Mouse (Mus musculus): Measurements from ENCODE around the gene Fhit. TPM values are rescaled to one million over a fixed set of nuclear protein-coding genes. Genes with fewer than 3 reads are reported as not detected.

Fhit gene
- total and polyA plus RNA-seq, 2 experiments from 2014 or later, result 9.9 to 11.8 TPM

- H3K4me3 ChIP-seq (ENCODE audit: low read depth, low read length), result no peak overlapping the region
- H3K9ac ChIP-seq (replicated peaks; ENCODE audit: low read length, poor library complexity, severe bottlenecking), result no peak overlapping the region
- no peaks in the 10 kb centered on the region for H3K27me3 ChIP-seq (ENCODE audit: insufficient read depth, low read length)
- ATAC-seq (ENCODE audit: low FRiP score), result 0 out of 2 replicates have a peak, but pooled peaks have one; percentile 47
- no peaks in the 10 kb centered on the region for H3K4me1 ChIP-seq (ENCODE audit: insufficient read depth, low read length)
- DNase-seq (ENCODE audit: low spot score), result no peak
- no peak for TF ChIP-seq CTCF (IDR thresholded peaks at IDR 0.05)
- no peak overlapping the region for H3K27ac ChIP-seq (ENCODE audit: low read depth, low read length)
- no peaks in the 10 kb centered on the region for H3K9me3 ChIP-seq (ENCODE audit: low read length)
- no peak overlapping the region for H3K4me2 ChIP-seq (ENCODE audit: low read depth, low read length, poor library complexity, severe bottlenecking)
- H3K36me3 ChIP-seq (ENCODE audit: insufficient read depth, low read length), result no peaks in the 10 kb centered on the region
- WGBS, result 13% methylated on average over 1 of the region's 1 CpGs
Measured at GRCm38 (mm10) chr14:10882759-10883158, 279.1 kb downstream of the Fhit start.

GRCm38 (mm10) chr14:10880749-10881148 lies 281.1 kb downstream of the Fhit start:
- WGBS, result 79% methylated on average over 2 of the region's 2 CpGs
- Histone ChIP-seq H3K36me3 (ENCODE audit: insufficient read depth, low read length) (no peaks in the 10 kb centered on the region), H3K4me3 (ENCODE audit: low read depth, low read length) (no peak overlapping the region), H3K4me2 (ENCODE audit: low read depth, low read length, poor library complexity, severe bottlenecking) (no peak overlapping the region), H3K9ac (replicated peaks; ENCODE audit: low read length, poor library complexity, severe bottlenecking) (no peak overlapping the region), H3K27me3 (ENCODE audit: insufficient read depth, low read length) (no peaks in the 10 kb centered on the region), H3K27ac (ENCODE audit: low read depth, low read length) (no peak overlapping the region), H3K9me3 (ENCODE audit: low read length) (no peaks in the 10 kb centered on the region), H3K4me1 (ENCODE audit: insufficient read depth, low read length) (no peaks in the 10 kb centered on the region)
- no peak for TF ChIP-seq CTCF (IDR thresholded peaks at IDR 0.05)
- DNase-seq (ENCODE audit: low spot score), result no peak
- no peak for ATAC-seq (ENCODE audit: low FRiP score)

GRCm38 (mm10) chr14:10874595-10875372 lies 287.1 kb downstream of the Fhit start:
- no peak overlapping the region for H3K27ac ChIP-seq (ENCODE audit: low read depth, low read length)
- 88% methylated on average over 3 of the region's 3 CpGs for WGBS
- no peak for DNase-seq (ENCODE audit: low spot score)
- H3K4me1 ChIP-seq (ENCODE audit: insufficient read depth, low read length), result no peaks in the 10 kb centered on the region
- no peaks in the 10 kb centered on the region for H3K27me3 ChIP-seq (ENCODE audit: insufficient read depth, low read length)
- no peak for TF ChIP-seq CTCF (IDR thresholded peaks at IDR 0.05)
- no peak overlapping the region for H3K4me2 ChIP-seq (ENCODE audit: low read depth, low read length, poor library complexity, severe bottlenecking)
- H3K9ac ChIP-seq (replicated peaks; ENCODE audit: low read length, poor library complexity, severe bottlenecking), result no peak overlapping the region
- H3K4me3 ChIP-seq (ENCODE audit: low read depth, low read length), result no peak overlapping the region
- ATAC-seq (ENCODE audit: low FRiP score), result no peak
- no peaks in the 10 kb centered on the region for H3K36me3 ChIP-seq (ENCODE audit: insufficient read depth, low read length)
- H3K9me3 ChIP-seq (ENCODE audit: low read length), result no peaks in the 10 kb centered on the region

- WGBS, result 71% methylated on average over 3 of the region's 3 CpGs
- ATAC-seq (ENCODE audit: low FRiP score), result no peak
Measured at GRCm38 (mm10) chr14:10857606-10858005, 304.2 kb downstream of the Fhit start.

GRCm38 (mm10) chr14:10851936-10852335 lies 309.9 kb downstream of the Fhit start:
- Histone ChIP-seq H3K9me3 (ENCODE audit: low read length) (no peaks in the 10 kb centered on the region), H3K27ac (ENCODE audit: low read depth, low read length) (no peak overlapping the region), H3K4me3 (ENCODE audit: low read depth, low read length) (no peak overlapping the region), H3K4me1 (ENCODE audit: insufficient read depth, low read length) (no peaks in the 10 kb centered on the region), H3K9ac (replicated peaks; ENCODE audit: low read length, poor library complexity, severe bottlenecking) (no peak overlapping the region), H3K4me2 (ENCODE audit: low read depth, low read length, poor library complexity, severe bottlenecking) (no peak overlapping the region), H3K36me3 (ENCODE audit: insufficient read depth, low read length) (no peaks in the 10 kb centered on the region), H3K27me3 (ENCODE audit: insufficient read depth, low read length) (no peaks in the 10 kb centered on the region)
- no peak for TF ChIP-seq CTCF (IDR thresholded peaks at IDR 0.05)
- ATAC-seq (ENCODE audit: low FRiP score), result no peak
- no peak for DNase-seq (ENCODE audit: low spot score)
- WGBS, result 65% methylated on average over 1 of the region's 1 CpGs

More at GRCm38 (mm10) chr14:10857606-10858005, 304.2 kb downstream of the Fhit start:
- H3K4me1 ChIP-seq (ENCODE audit: insufficient read depth, low read length), result no peaks in the 10 kb centered on the region
- no peak overlapping the region for H3K9ac ChIP-seq (replicated peaks; ENCODE audit: low read length, poor library complexity, severe bottlenecking)
- H3K36me3 ChIP-seq (ENCODE audit: insufficient read depth, low read length), result no peaks in the 10 kb centered on the region
- H3K27me3 ChIP-seq (ENCODE audit: insufficient read depth, low read length), result no peaks in the 10 kb centered on the region
- no peak for DNase-seq (ENCODE audit: low spot score)
- no peak overlapping the region for H3K4me3 ChIP-seq (ENCODE audit: low read depth, low read length)
- no peaks in the 10 kb centered on the region for H3K9me3 ChIP-seq (ENCODE audit: low read length)
- TF ChIP-seq CTCF (IDR thresholded peaks at IDR 0.05), result no peak
- H3K4me2 ChIP-seq (ENCODE audit: low read depth, low read length, poor library complexity, severe bottlenecking), result no peak overlapping the region
- no peak overlapping the region for H3K27ac ChIP-seq (ENCODE audit: low read depth, low read length)

GRCm38 (mm10) chr14:10836001-10836400 lies 325.8 kb downstream of the Fhit start:
- Histone ChIP-seq H3K27me3 (ENCODE audit: insufficient read depth, low read length) (no peaks in the 10 kb centered on the region), H3K9me3 (ENCODE audit: low read length) (no peaks in the 10 kb centered on the region), H3K4me2 (ENCODE audit: low read depth, low read length, poor library complexity, severe bottlenecking) (no peak overlapping the region), H3K27ac (ENCODE audit: low read depth, low read length) (no peak overlapping the region), H3K36me3 (ENCODE audit: insufficient read depth, low read length) (no peaks in the 10 kb centered on the region), H3K4me1 (ENCODE audit: insufficient read depth, low read length) (no peaks in the 10 kb centered on the region), H3K4me3 (ENCODE audit: low read depth, low read length) (no peak overlapping the region), H3K9ac (replicated peaks; ENCODE audit: low read length, poor library complexity, severe bottlenecking) (no peak overlapping the region)
- TF ChIP-seq CTCF (IDR thresholded peaks at IDR 0.05), result no peak
- ATAC-seq (ENCODE audit: low FRiP score) (no peak), DNase-seq (ENCODE audit: low spot score) (no peak)
- WGBS, result 92% methylated on average over 1 of the region's 1 CpGs

Measured in midbrain, postnatal 0 days (tissue).